8 mouse cellular contexts compared by ENCODE assay signal in genomic region chr1:153451237-153452154, GRCm38 (mm10). TPM values are rescaled to one million over a fixed set of nuclear protein-coding genes. Genes with fewer than 3 reads are reported as not detected.
DNase-seq lines count a peak whose midpoint lies in the region.

No protein-coding gene starts in this region.

- peak; percentile 7 for DNase-seq in gastrocnemius, adult 18-20 months (ENCODE audit: low spot score)
- DNase-seq in gastrocnemius, adult 8-10 months (ENCODE audit: low spot score in 2 of 2): no peak
- peak; percentile 65 for DNase-seq in CD4-positive, CD25-positive, alpha-beta regulatory T cell, adult 2 months (ENCODE audit: low read depth, low spot score)
- DNase-seq in brain, adult 2 months (ENCODE audit: low read depth, low spot score): peak; percentile 68
- DNase-seq in forelimb bud, embryonic 11.5 days (ENCODE audit: low read depth, low spot score): peak; percentile 40
- peak; percentile 48 to 50 for DNase-seq in layer of hippocampus, postnatal 36 days
- peak; percentile 10 to 51 for DNase-seq in monocyte, adult 2 months (ENCODE audit: low read depth in 1 of 2, low spot score in 2 of 2)
- peak; percentile 47 to 59 for DNase-seq in thymus, postnatal 36 days

RNA-seq across cellular contexts. Expression of gene Shcbp1l, which starts 26.5 kb away (rescaled TPM):
- not detected for total RNA-seq in gastrocnemius, adult 18-20 months (2021)
- total RNA-seq in gastrocnemius, adult 8-10 months (2022): not detected
- total RNA-seq in layer of hippocampus, postnatal 36 days (2021): 1 to 10 TPM; 3.8 to 6.0 TPM

RNA-seq across cellular contexts. Expression of gene Dhx9, which starts 36.0 kb away (rescaled TPM):
- total RNA-seq in gastrocnemius, adult 18-20 months (2021): 10 to 100 TPM; 21.4 to 24.4 TPM
- total RNA-seq in gastrocnemius, adult 8-10 months (2022): 10 to 100 TPM; 18.8 to 23.4 (median 20.3) TPM
- total RNA-seq in layer of hippocampus, postnatal 36 days (2021): 100 to 1,000 TPM; 119 to 124 TPM

Comparison
In these comparisons a context has a peak if more than half of its experiments do, and no peak if none do; other contexts are left out.
1. DNase-seq: peak in gastrocnemius, adult 18-20 months (single experiment), CD4-positive, CD25-positive, alpha-beta regulatory T cell, adult 2 months (single experiment), brain, adult 2 months (single experiment), forelimb bud, embryonic 11.5 days (single experiment), layer of hippocampus, postnatal 36 days (2 of 2), monocyte, adult 2 months (2 of 2) and thymus, postnatal 36 days (2 of 2); none in gastrocnemius, adult 8-10 months (0 of 2).
2. RNA of gene Shcbp1l, which starts 26.5 kb away (total RNA-seq): 3.8 to 6.0 TPM in layer of hippocampus, postnatal 36 days; not detected in gastrocnemius, adult 18-20 months and not detected in gastrocnemius, adult 8-10 months; every median in the first group is over 4 times any median in the second.
3. RNA of gene Dhx9, which starts 36.0 kb away (total RNA-seq): 119 to 124 TPM in layer of hippocampus, postnatal 36 days; 21.4 to 24.4 TPM in gastrocnemius, adult 18-20 months and 18.8 to 23.4 TPM in gastrocnemius, adult 8-10 months; every median in the first group is over 4 times any median in the second.